Mouse (Mus musculus): ENCODE measurements around the gene Neurl1a.

Neurl1a gene

GRCm38 (mm10) chr19:47280894-47281293 lies 102.3 kb downstream of the Neurl1a start:
- in situ Hi-C loops (cut with MseI, MboI), result no loop called here

- in situ Hi-C loops (cut with MseI, MboI), result no loop called here
Observed at GRCm38 (mm10) chr19:47282050-47282454, 103.4 kb downstream of the Neurl1a start.

GRCm38 (mm10) chr19:47282688-47283215 lies 104.1 kb downstream of the Neurl1a start:
- in situ Hi-C loops (cut with MseI, MboI), result no loop called here

- in situ Hi-C loops (cut with MseI, MboI), result no loop called here
Observed at GRCm38 (mm10) chr19:47285581-47285980, 107.0 kb downstream of the Neurl1a start.

- in situ Hi-C loops (cut with MseI, MboI), result no loop called here
Observed at GRCm38 (mm10) chr19:47286886-47287450, 108.3 kb downstream of the Neurl1a start.

- in situ Hi-C loops (cut with MseI, MboI), result no loop called here
Observed at GRCm38 (mm10) chr19:47291307-47292080, 112.9 kb downstream of the Neurl1a start.

- in situ Hi-C loops (cut with MseI, MboI), result no loop called here
Observed at GRCm38 (mm10) chr19:47292451-47292951, 113.9 kb downstream of the Neurl1a start.

- in situ Hi-C loops (cut with MseI, MboI), result no loop called here
Observed at GRCm38 (mm10) chr19:47298100-47298499, 119.5 kb downstream of the Neurl1a start.

- in situ Hi-C loops (cut with MseI, MboI), result no loop called here
Observed at GRCm38 (mm10) chr19:47301303-47302190, 122.9 kb downstream of the Neurl1a start.

- in situ Hi-C loops (cut with MseI, MboI), result no loop called here
Observed at GRCm38 (mm10) chr19:47302191-47302852, 123.7 kb downstream of the Neurl1a start.

- in situ Hi-C loops (cut with MseI, MboI), result no loop called here
Observed at GRCm38 (mm10) chr19:47303128-47303527, 124.5 kb downstream of the Neurl1a start.

GRCm38 (mm10) chr19:47304170-47304745 lies 125.6 kb downstream of the Neurl1a start:
- in situ Hi-C loops (cut with MseI, MboI), result no loop called here

- in situ Hi-C loops (cut with MseI, MboI), result no loop called here
Observed at GRCm38 (mm10) chr19:47305401-47305800, 126.8 kb downstream of the Neurl1a start.

- in situ Hi-C loops (cut with MseI, MboI), result no loop called here
Observed at GRCm38 (mm10) chr19:47306128-47306916, 127.7 kb downstream of the Neurl1a start.

GRCm38 (mm10) chr19:47306917-47307315 lies 128.3 kb downstream of the Neurl1a start:
- in situ Hi-C loops (cut with MseI, MboI), result no loop called here
